Mouse (Mus musculus): ENCODE data around the gene Gprin2.

DNA sequence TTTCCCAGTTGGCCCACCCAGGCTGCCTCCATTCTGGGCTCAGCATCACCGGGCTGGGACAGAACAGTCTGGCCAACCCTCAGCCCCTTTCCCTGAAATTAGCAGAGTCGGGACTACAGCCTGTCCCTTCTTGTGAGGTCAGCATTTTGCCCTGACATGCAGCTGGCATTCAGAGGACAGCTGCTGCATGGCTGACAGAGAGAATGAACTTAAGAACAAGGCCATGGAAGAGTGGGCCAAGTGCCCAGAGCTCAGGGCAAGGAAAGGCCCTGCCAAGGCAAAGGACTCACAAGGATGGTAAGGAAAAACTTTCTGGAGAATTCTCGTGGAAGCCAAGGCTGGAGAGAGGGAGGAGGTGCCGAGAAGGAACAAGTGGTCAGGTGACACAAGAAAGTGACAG lies 4.7 kb downstream of the Gprin2 start:
- no peak for TF ChIP-seq CTCF (IDR thresholded peaks at IDR 0.05; ENCODE audit: extremely low read depth, insufficient read depth, low read length)
- TF ChIP-seq POLR2A (IDR thresholded peaks at IDR 0.05; ENCODE audit: extremely low read depth, insufficient read depth, low read length) = no peak
